8 mouse cellular contexts compared by ENCODE assay signal in the genomic region with DNA sequence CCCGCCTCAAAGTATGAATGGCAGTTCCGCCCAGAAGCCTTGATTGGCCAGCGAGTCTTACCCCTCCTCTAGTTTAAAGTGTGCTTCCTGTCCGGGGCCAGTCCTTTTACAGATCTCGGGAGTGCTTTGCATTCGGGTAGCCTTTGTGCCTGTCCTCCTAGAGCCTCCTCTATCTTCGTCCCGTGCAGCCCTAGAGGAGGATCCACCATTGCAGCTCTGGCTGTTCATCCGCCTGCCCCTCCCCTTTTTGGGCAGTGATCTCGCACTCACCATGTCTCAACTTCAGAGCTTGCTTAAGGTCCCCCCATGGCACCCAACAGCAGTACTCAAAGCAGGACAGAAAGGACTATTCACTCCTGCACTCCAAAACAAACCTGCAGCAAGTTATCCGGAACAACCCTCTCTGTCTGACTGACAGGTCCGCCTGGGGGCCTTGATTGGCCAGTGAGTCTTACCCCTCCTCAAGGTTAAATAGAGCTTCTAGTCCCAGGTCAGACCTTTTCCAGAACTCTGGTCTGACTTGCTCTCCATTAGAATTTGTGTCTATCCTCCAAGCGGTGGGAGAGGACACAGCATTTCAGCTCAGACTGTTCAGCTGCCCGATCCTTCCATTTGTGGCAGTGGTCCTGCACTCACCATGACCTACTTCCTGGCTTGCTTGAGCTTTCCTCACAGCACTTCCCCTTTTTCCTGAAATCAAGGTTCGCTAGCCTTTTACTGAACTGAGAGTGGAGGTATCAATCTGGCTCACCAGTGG. TPM values are rescaled to one million over a fixed set of nuclear protein-coding genes. Genes with fewer than 3 reads are reported as not detected.
A peak's percentile ranks its signal among the peaks of the same experiment; 100 is the strongest.
DNase-seq lines count a peak whose midpoint lies in the region; ATAC-seq and TF ChIP-seq lines count a peak whose summit lies in the region.

No protein-coding gene starts in this region.

- H3K9ac ChIP-seq in ES-Bruce4 (ENCODE audit: low read depth, poor library complexity, severe bottlenecking) = peak overlapping the region; percentile 39
- peak overlapping the region; percentile 48 for H3K9ac ChIP-seq in forebrain, embryonic 14.5 days (ENCODE audit: low read length)
- H3K9ac ChIP-seq in liver, embryonic 16.5 days (ENCODE audit: low read depth, low read length) = peak overlapping the region; percentile 55
- peak overlapping the region; percentile 48 for H3K9ac ChIP-seq in neural tube, embryonic 12.5 days

- H3K27me3 ChIP-seq in ES-Bruce4 (ENCODE audit: control insufficient read depth, insufficient read depth, low read length, poor library complexity, severe bottlenecking) = no peaks in the 10 kb centered on the region
- H3K27me3 ChIP-seq in forebrain, embryonic 14.5 days (replicated peaks; ENCODE audit: control insufficient read depth, insufficient read depth, low read length) = no peaks in the 10 kb centered on the region
- H3K27me3 ChIP-seq in liver, embryonic 16.5 days (ENCODE audit: control insufficient read depth, insufficient read depth, low read depth, low read length) = no peaks in the 10 kb centered on the region
- no peaks in the 10 kb centered on the region for H3K27me3 ChIP-seq in neural tube, embryonic 12.5 days (replicated peaks)
- H3K27me3 ChIP-seq in testis, adult 2 months (ENCODE audit: control insufficient read depth, insufficient read depth, low read length) = no peaks in the 10 kb centered on the region

- TF ChIP-seq POLR2A in ES-Bruce4 (IDR thresholded peaks at IDR 0.05; ENCODE audit: insufficient read depth, low read length) = peak; percentile 4
- no peak for TF ChIP-seq POLR2A in testis, adult 2 months (IDR thresholded peaks at IDR 0.05; ENCODE audit: control insufficient read depth, low read depth, low read length)

- peak; percentile 98 for ATAC-seq in forebrain, embryonic 14.5 days
- peak; percentile 95 for ATAC-seq in liver, embryonic 16.5 days (ENCODE audit: low read depth)
- ATAC-seq in neural tube, embryonic 12.5 days (ENCODE audit: low FRiP score, low read depth) = peak; percentile 96

- H3K27ac ChIP-seq in ES-Bruce4 (ENCODE audit: insufficient read depth, low read length) = peak overlapping the region; percentile 88
- no peak overlapping the region; the same call in 1 of the 2 replicates for H3K27ac ChIP-seq in forebrain, embryonic 14.5 days (ENCODE audit: low read depth, low read length)
- H3K27ac ChIP-seq in liver, embryonic 16.5 days (ENCODE audit: low read length) = peak overlapping the region; percentile 85
- H3K27ac ChIP-seq in neural tube, embryonic 12.5 days = 0 out of 2 replicates have a peak overlapping the region, but pooled peaks have one; percentile 27
- H3K27ac ChIP-seq in testis, adult 2 months (ENCODE audit: control insufficient read depth, insufficient read depth, low read depth, low read length) = peak overlapping the region; percentile 69

- H3K9me3 ChIP-seq in ES-Bruce4 (replicated peaks; ENCODE audit: control insufficient read depth, insufficient read depth, low read length, poor library complexity, severe bottlenecking) = no peaks in the 10 kb centered on the region
- no peaks in the 10 kb centered on the region for H3K9me3 ChIP-seq in forebrain, embryonic 14.5 days (replicated peaks; ENCODE audit: control insufficient read depth, low read length)
- no peaks in the 10 kb centered on the region for H3K9me3 ChIP-seq in liver, embryonic 16.5 days (replicated peaks; ENCODE audit: control insufficient read depth, low read length)
- H3K9me3 ChIP-seq in neural tube, embryonic 12.5 days = no peaks in the 10 kb centered on the region

- H3K36me3 ChIP-seq in ES-Bruce4 (ENCODE audit: control insufficient read depth, insufficient read depth, low read length, poor library complexity, severe bottlenecking) = no peaks in the 10 kb centered on the region
- no peaks in the 10 kb centered on the region for H3K36me3 ChIP-seq in forebrain, embryonic 14.5 days (ENCODE audit: control insufficient read depth, insufficient read depth, low read length)
- H3K36me3 ChIP-seq in liver, embryonic 16.5 days (ENCODE audit: control insufficient read depth, insufficient read depth) = no peaks in the 10 kb centered on the region
- H3K36me3 ChIP-seq in neural tube, embryonic 12.5 days = no peaks in the 10 kb centered on the region
- no peaks in the 10 kb centered on the region for H3K36me3 ChIP-seq in testis, adult 2 months (ENCODE audit: control insufficient read depth, insufficient read depth, low read length)

- peak overlapping the region; percentile 52 for H3K4me2 ChIP-seq in forebrain, embryonic 14.5 days (ENCODE audit: low read length)
- peak overlapping the region; percentile 73 for H3K4me2 ChIP-seq in liver, embryonic 16.5 days (ENCODE audit: low read depth, low read length)
- H3K4me2 ChIP-seq in neural tube, embryonic 12.5 days (replicated peaks) = peak overlapping the region; percentile 66

- intact Hi-C loops in heart, postnatal 10 days (cut with DNase I) = no loop called here

- no peaks in the 10 kb centered on the region for H3K4me1 ChIP-seq in ES-Bruce4 (ENCODE audit: control insufficient read depth, insufficient read depth, low read length)
- H3K4me1 ChIP-seq in forebrain, embryonic 14.5 days (ENCODE audit: control insufficient read depth, insufficient read depth, low read length) = no peaks in the 10 kb centered on the region
- no peaks in the 10 kb centered on the region for H3K4me1 ChIP-seq in liver, embryonic 16.5 days (ENCODE audit: control insufficient read depth, low read depth, low read length)
- H3K4me1 ChIP-seq in neural tube, embryonic 12.5 days = no peaks in the 10 kb centered on the region
- H3K4me1 ChIP-seq in testis, adult 2 months (ENCODE audit: control insufficient read depth, insufficient read depth, low read length) = peaks cover 4% of the 10 kb centered on the region

- peak overlapping the region; percentile 92 for H3K4me3 ChIP-seq in ES-Bruce4 (ENCODE audit: low read depth, low read length)
- H3K4me3 ChIP-seq in forebrain, embryonic 14.5 days (ENCODE audit: low read depth, low read length) = peak overlapping the region; percentile 35
- peak overlapping the region; percentile 62 for H3K4me3 ChIP-seq in liver, embryonic 16.5 days (ENCODE audit: low read depth, low read length)
- H3K4me3 ChIP-seq in neural tube, embryonic 12.5 days = peak overlapping the region; percentile 41
- H3K4me3 ChIP-seq in testis, adult 2 months (ENCODE audit: control insufficient read depth, low read depth, low read length) = peak overlapping the region; percentile 67

- 0 out of 2 replicates have a peak, but pooled peaks have one; percentile 3 for TF ChIP-seq EP300 in ES-Bruce4 (IDR thresholded peaks at IDR 0.05; ENCODE audit: insufficient read depth, low read depth, low read length)

- no peak for TF ChIP-seq CTCF in ES-Bruce4 (IDR thresholded peaks at IDR 0.05; ENCODE audit: low read depth, low read length)
- no peak for TF ChIP-seq CTCF in testis, adult 2 months (IDR thresholded peaks at IDR 0.05; ENCODE audit: control insufficient read depth, insufficient read depth, insufficient replicate concordance, low read depth, low read length)

- peak; percentile 23 for DNase-seq in cerebellum, adult 11 months
- peak; percentile 80 for DNase-seq in forebrain, embryonic 14.5 days (ENCODE audit: low spot score)
- peak; percentile 90 for DNase-seq in heart, postnatal 10 days
- peak; percentile 81 to 84 for DNase-seq in kidney, postnatal 4 days

- WGBS in forebrain, embryonic 14.5 days = 5% methylated on average over 15 of the region's 15 CpGs
- WGBS in liver, embryonic 16.5 days (ENCODE audit: insufficient replicate concordance) = 1% methylated on average over 15 of the region's 15 CpGs
- 4% methylated on average over 15 of the region's 15 CpGs for WGBS in neural tube, embryonic 12.5 days

RNA-seq across cellular contexts. Expression of a gene that starts 28.9 kb away (rescaled TPM):
- 18.7 and 24.5 TPM in 2 replicates for polyA plus RNA-seq in ES-Bruce4 (2011; ENCODE audit: insufficient read depth, insufficient read length, low read depth, missing spikeins)
- 15.2 and 18.0 TPM in 2 replicates for polyA plus RNA-seq in forebrain, embryonic 14.5 days (2014; fragmentation: Nextera tagmentation; extraction: Ambion mirVana)
- total RNA-seq in heart, postnatal 10 days (2021) = 1 to 10 TPM; 6.4 to 6.5 TPM
- polyA plus RNA-seq in liver, embryonic 16.5 days (2015; fragmentation: Nextera tagmentation; extraction: Ambion mirVana) = 8.2 and 8.9 TPM in 2 replicates
- 14.5 and 18.0 TPM in 2 replicates for polyA plus RNA-seq in neural tube, embryonic 12.5 days (2016; fragmentation: Nextera tagmentation; extraction: Ambion mirVana)
- polyA plus RNA-seq in testis, adult 2 months (2012; rRNA removed) = 0.35 and 0.52 TPM in 2 replicates

Comparison
In these comparisons a context has a peak if more than half of its experiments do, and no peak if none do; other contexts are left out.
1. H3K4me3 ChIP-seq: peak in every context shown above with its lines; median percentile 92 in ES-Bruce4; 67 in testis, adult 2 months; 62 in liver, embryonic 16.5 days; 41 in neural tube, embryonic 12.5 days; 35 in forebrain, embryonic 14.5 days.
2. DNase-seq: peak in every context shown above with its lines; median percentile 90 in heart, postnatal 10 days; 82 in kidney, postnatal 4 days; 80 in forebrain, embryonic 14.5 days; 23 in cerebellum, adult 11 months.